Mouse (Mus musculus): ENCODE results near the gene Eif2ak4. TPM values are rescaled to one million over a fixed set of nuclear protein-coding genes. Genes with fewer than 3 reads are reported as not detected.

Gene Eif2ak4
- polyA plus RNA-seq, 1 experiment from 2014 or later: 6.2 TPM

DNA sequence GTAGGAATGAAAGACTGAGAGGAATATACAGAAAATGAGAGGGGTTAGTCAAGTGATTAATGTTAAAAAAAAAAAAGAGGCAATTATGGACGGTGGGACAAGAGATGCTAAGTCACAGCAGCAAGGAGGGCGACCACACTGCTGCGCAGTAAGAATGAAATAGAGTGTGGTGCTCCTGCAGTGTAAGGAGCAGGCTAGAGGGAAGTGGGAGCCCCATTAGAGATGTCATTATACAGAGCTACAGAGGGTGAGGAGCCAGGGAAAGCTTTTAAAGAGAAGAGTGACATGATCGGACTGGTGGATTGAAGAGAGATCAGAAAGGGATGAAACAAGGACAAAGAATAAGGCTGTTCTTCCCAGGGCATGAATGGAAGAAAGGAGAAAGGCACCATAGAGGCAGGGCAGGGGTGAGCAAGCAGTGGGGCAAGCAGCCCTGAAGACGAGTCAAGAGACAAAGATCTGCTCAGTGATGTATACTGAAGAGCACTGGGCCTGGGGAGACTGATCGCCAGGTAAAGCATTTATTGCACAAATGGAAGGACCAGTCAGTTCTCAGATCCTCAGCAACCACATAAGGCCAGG lies 33.2 kb upstream of the Eif2ak4 start:
- ATAC-seq (no peak), DNase-seq (ENCODE audit: low spot score) (no peak)
- Histone ChIP-seq H3K27ac (ENCODE audit: low read length) (no peak overlapping the region), H3K27me3 (replicated peaks; ENCODE audit: insufficient read depth, low read length) (no peaks in the 10 kb centered on the region), H3K4me2 (replicated peaks; ENCODE audit: low read depth, low read length) (no peak overlapping the region), H3K9me3 (ENCODE audit: low read length) (no peaks in the 10 kb centered on the region), H3K9ac (replicated peaks; ENCODE audit: low read depth) (no peak overlapping the region), H3K4me3 (ENCODE audit: low read depth, low read length) (no peak overlapping the region), H3K36me3 (ENCODE audit: insufficient read depth, low read length) (no peaks in the 10 kb centered on the region), H3K4me1 (ENCODE audit: insufficient read depth, low read depth, low read length) (no peaks in the 10 kb centered on the region)
- WGBS: 81% methylated on average over 6 of the region's 6 CpGs
- TF ChIP-seq EP300 (IDR thresholded peaks at IDR 0.05): no peak
- no peak for TF ChIP-seq CTCF (IDR thresholded peaks at IDR 0.05)

DNA sequence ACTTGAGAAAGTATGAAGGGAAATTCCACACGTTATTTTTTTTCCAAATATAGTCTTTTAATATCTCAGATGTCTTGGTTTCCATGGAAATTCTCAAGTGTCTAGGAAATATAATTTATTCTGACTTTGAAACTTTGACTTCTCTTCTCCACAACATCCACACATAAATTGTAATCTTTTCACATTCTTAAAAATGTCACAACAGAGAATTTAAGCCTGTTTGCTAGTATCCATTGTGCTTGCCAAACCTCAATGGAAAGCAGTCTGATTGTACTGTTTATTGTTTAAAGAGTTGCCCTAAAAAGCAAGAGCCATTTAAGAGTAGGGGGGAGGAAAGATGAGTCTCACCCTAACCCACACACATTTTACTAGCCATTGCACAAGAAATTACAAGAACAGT lies 16.6 kb upstream of the Eif2ak4 start:
- whole genome bisulfite sequencing: 29% methylated on average over 1 of the region's 1 CpGs
- no peak overlapping the region for H3K4me3 ChIP-seq (ENCODE audit: low read depth, low read length)
- TF ChIP-seq EP300 (IDR thresholded peaks at IDR 0.05) (no peak), CTCF (IDR thresholded peaks at IDR 0.05) (no peak)
- no peak overlapping the region for H3K27ac ChIP-seq (ENCODE audit: low read length)
- no peaks in the 10 kb centered on the region for H3K9me3 ChIP-seq (ENCODE audit: low read length)
- H3K9ac ChIP-seq (replicated peaks; ENCODE audit: low read depth): no peak overlapping the region
- H3K4me1 ChIP-seq (ENCODE audit: insufficient read depth, low read depth, low read length): peaks cover 11% of the 10 kb centered on the region; the same call in 1 of the 2 replicates
- H3K27me3 ChIP-seq (replicated peaks; ENCODE audit: insufficient read depth, low read length): peaks cover 13% of the 10 kb centered on the region
- H3K4me2 ChIP-seq (replicated peaks; ENCODE audit: low read depth, low read length): no peak overlapping the region
- peak; percentile 37 for DNase-seq (ENCODE audit: low spot score)
- no peaks in the 10 kb centered on the region for H3K36me3 ChIP-seq (ENCODE audit: insufficient read depth, low read length)
- no peak for ATAC-seq

DNA sequence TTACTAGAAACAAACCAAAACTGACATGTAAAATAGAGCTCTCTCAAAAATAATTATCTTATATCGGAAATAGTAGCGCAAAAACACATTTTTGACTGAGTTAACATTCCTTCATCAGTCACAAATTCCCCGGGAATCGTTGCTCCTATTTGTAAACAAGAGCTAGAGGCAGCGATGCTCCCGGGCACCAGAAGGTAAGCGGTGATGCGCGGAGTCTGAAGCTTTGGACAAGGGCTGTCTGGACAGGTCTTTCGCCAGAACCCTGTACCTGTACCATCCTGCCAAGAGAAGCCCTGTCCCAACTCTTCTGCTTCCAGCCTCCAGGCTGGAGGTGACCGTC lies 15.9 kb upstream of the Eif2ak4 start:
- Histone ChIP-seq H3K27ac (ENCODE audit: low read length) (no peak overlapping the region), H3K4me3 (ENCODE audit: low read depth, low read length) (peak overlapping the region; percentile 41), H3K9me3 (ENCODE audit: low read length) (no peaks in the 10 kb centered on the region), H3K4me1 (ENCODE audit: insufficient read depth, low read depth, low read length) (peaks cover 11% of the 10 kb centered on the region; the same call in 1 of the 2 replicates), H3K27me3 (replicated peaks; ENCODE audit: insufficient read depth, low read length) (peaks cover 13% of the 10 kb centered on the region), H3K9ac (replicated peaks; ENCODE audit: low read depth) (no peak overlapping the region), H3K36me3 (ENCODE audit: insufficient read depth, low read length) (no peaks in the 10 kb centered on the region), H3K4me2 (replicated peaks; ENCODE audit: low read depth, low read length) (peak overlapping the region; percentile 82)
- ATAC-seq: no peak
- 8% methylated on average over 11 of the region's 11 CpGs for WGBS
- no peak for DNase-seq (ENCODE audit: low spot score)
- TF ChIP-seq EP300 (IDR thresholded peaks at IDR 0.05) (no peak), CTCF (IDR thresholded peaks at IDR 0.05) (no peak)

DNA sequence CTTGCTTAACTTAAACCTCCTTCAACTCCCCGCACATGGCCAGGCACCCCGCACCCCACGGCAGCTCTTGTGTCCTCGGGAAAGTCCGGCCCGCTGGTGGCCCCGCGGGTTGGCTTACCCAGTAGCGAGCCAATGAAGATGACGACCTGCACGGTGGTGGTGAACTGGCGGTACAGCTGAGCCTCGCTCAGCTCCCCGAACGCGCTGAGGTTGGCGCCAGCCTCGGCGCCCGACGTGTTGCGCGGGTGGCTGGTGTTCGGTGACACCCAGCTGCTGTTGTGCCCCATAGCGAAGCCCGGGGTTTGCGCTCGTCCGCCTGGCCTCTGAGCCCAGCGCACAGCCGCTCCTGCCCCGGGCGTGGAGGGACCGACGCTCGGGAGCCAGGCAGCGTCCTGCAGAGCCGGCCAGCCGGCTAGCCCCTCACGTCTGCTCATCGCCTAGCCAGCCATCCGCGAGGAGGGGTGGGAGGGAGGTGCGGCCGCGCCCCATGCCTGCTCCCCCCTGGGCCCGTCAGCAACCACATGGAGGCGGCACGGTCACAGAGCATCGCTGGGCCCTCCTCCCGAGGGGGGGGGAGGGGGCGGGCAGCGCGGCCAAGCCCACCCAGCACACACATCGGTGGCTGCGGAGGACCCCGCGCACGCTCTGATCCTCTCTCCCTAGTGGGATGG lies 15.4 kb upstream of the Eif2ak4 start, which contains the start of gene Gpr176:
Gpr176 (minus strand) TSS at position 519 of the 671 bp plus-strand sequence.
- no peak within 1 kb of the TSS for H3K27ac ChIP-seq (ENCODE audit: low read length)
- H3K4me1 ChIP-seq (ENCODE audit: insufficient read depth, low read depth, low read length): peaks cover 11% of the 10 kb centered on the region; the same call in 1 of the 2 replicates
- peak; percentile 37 for DNase-seq (ENCODE audit: low spot score)
- no peak within 1 kb of the TSS for H3K9ac ChIP-seq (replicated peaks; ENCODE audit: low read depth)
- H3K27me3 ChIP-seq (replicated peaks; ENCODE audit: insufficient read depth, low read length): peaks cover 13% of the 10 kb centered on the region
- whole genome bisulfite sequencing: 3% methylated on average over 44 of the region's 59 CpGs
- H3K4me3 ChIP-seq (ENCODE audit: low read depth, low read length): peak within 1 kb of the TSS; percentile 41
- peak; percentile 63 for ATAC-seq
- TF ChIP-seq CTCF (IDR thresholded peaks at IDR 0.05) (no peak), EP300 (IDR thresholded peaks at IDR 0.05) (no peak)
- H3K4me2 ChIP-seq (replicated peaks; ENCODE audit: low read depth, low read length): peak within 1 kb of the TSS; percentile 82
- H3K36me3 ChIP-seq (ENCODE audit: insufficient read depth, low read length): no peaks in the 10 kb centered on the region
- no peaks in the 10 kb centered on the region for H3K9me3 ChIP-seq (ENCODE audit: low read length)

DNA sequence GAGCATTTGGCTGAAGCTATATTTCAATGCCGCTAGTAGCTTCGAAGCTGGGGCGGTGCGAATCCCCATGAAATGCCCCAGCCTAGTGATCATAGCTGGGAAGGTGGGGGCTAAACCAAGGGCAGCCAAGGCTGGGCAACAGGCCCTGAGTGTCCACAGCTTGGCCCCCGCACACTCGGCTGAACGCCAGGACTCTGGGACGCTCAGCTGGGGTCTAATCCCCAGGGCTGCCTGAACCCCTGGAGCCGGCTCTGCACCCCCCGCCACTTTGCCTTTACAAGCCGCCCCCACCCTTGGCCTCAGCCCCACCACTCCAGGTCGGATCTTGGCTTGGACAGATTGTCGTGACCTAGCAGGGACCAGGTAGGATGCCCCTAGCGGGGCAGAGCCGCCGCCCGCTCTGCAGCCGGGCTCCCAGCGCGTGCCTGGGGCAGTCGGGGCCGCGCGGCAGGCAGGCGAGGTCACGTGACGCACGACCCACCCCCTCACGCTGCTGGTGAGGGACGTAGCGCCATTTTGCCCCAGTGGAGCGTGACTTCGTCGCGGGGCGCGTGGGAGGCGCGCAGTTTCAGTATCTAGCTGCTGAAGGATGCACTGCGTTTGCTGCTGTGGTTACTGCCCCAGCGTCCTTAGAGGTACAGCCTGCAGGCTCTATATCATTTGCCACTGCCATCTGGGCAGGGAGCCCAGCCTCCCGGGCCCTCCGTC lies 14.7 kb upstream of the Eif2ak4 start:
- no peaks in the 10 kb centered on the region for H3K36me3 ChIP-seq (ENCODE audit: insufficient read depth, low read length)
- peak; percentile 90 for ATAC-seq
- H3K9me3 ChIP-seq (ENCODE audit: low read length): no peaks in the 10 kb centered on the region
- H3K4me2 ChIP-seq (replicated peaks; ENCODE audit: low read depth, low read length): peak overlapping the region; percentile 82
- peak overlapping the region; percentile 41 for H3K4me3 ChIP-seq (ENCODE audit: low read depth, low read length)
- TF ChIP-seq CTCF (IDR thresholded peaks at IDR 0.05): peak; percentile 56
- TF ChIP-seq EP300 (IDR thresholded peaks at IDR 0.05): no peak
- H3K9ac ChIP-seq (replicated peaks; ENCODE audit: low read depth): no peak overlapping the region
- peaks cover 13% of the 10 kb centered on the region for H3K27me3 ChIP-seq (replicated peaks; ENCODE audit: insufficient read depth, low read length)
- peak; percentile 78 for DNase-seq (ENCODE audit: low spot score)
- peaks cover 11% of the 10 kb centered on the region; the same call in 1 of the 2 replicates for H3K4me1 ChIP-seq (ENCODE audit: insufficient read depth, low read depth, low read length)
- no peak overlapping the region for H3K27ac ChIP-seq (ENCODE audit: low read length)
- WGBS: 2% methylated on average over 43 of the region's 43 CpGs

DNA sequence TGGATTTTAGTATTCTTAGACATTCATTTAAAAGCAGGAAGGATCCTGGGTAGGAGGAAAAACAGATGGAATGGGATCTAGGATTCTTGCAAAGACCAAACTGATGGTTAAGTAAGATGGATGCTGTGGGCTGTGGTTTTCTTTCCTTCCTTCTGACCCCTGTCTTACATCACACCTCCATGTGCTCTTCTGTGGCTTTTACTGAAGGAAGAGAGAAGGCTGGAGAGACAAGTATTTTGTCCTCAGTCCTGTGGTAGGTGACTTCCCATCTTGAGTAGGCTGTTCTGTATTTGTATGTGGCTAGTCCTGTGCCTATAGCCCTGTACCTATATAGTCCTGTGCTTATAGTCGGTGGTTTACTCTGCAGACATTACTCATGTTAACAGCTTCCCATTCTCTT lies 12.9 kb upstream of the Eif2ak4 start:
- ATAC-seq: no peak
- peaks cover 11% of the 10 kb centered on the region; the same call in 1 of the 2 replicates for H3K4me1 ChIP-seq (ENCODE audit: insufficient read depth, low read depth, low read length)
- no peaks in the 10 kb centered on the region for H3K9me3 ChIP-seq (ENCODE audit: low read length)
- no peak overlapping the region for H3K4me2 ChIP-seq (replicated peaks; ENCODE audit: low read depth, low read length)
- WGBS: 44% methylated on average over 1 of the region's 1 CpGs
- H3K27ac ChIP-seq (ENCODE audit: low read length): no peak overlapping the region
- peaks cover 13% of the 10 kb centered on the region for H3K27me3 ChIP-seq (replicated peaks; ENCODE audit: insufficient read depth, low read length)
- no peaks in the 10 kb centered on the region for H3K36me3 ChIP-seq (ENCODE audit: insufficient read depth, low read length)
- H3K4me3 ChIP-seq (ENCODE audit: low read depth, low read length): no peak overlapping the region
- no peak overlapping the region for H3K9ac ChIP-seq (replicated peaks; ENCODE audit: low read depth)
- no peak for TF ChIP-seq CTCF (IDR thresholded peaks at IDR 0.05)
- no peak for TF ChIP-seq EP300 (IDR thresholded peaks at IDR 0.05)
- no peak for DNase-seq (ENCODE audit: low spot score)
